Mouse (Mus musculus): Measurements from ENCODE around the gene 1700021F07Rik.

Gene 1700021F07Rik

DNA sequence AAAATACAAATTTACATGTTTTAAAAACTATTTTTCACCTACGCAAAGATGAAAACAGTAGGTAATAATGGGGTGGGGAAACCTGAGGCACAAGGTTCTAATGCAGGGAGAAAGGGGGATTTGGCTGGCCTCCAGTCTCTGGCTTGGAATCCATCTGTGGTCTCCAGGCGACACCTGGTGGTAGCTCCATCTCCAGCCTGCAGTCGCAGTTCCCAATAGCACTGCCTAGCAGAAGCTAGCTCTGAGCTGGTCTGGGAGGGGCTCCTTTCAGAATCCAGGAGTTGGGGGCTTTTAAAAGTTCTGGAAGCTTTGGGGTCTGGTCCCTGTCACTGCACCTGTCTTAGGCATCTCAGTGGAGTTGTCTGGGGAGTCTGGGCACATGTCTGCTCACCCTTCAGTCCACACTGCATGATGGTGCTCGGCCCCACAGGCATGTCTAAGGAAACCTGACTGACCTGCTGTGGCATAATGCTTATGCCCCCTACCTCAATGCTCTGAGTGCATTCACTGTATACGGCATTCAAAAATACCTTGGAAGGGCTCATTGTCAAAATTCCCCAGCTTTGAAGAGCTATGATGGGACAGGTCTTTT lies 39.6 kb downstream of the 1700021F07Rik start:
- DNase-seq (ENCODE audit: low spot score in 2 of 2) = peak in 1 of 2 experiments; percentile 57

DNA sequence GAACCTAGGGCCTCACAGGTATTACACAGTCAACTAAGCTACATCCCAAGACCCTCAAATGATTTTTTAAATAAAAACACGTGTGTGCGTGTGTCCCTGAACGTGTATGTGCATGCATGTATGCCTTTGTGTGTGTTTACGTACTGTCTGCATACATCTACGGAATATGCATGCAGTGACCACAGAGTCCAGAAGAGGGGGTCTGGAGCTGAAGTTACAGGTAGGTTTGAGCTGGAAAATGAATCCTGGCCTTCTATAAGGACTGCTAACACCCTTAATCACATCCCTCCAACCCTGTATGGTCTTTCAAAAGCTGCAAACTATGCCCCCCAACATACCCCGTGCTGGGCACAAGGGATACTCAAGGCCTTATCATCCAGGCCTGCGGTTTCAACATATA lies 41.0 kb downstream of the 1700021F07Rik start:
- no peak for DNase-seq (ENCODE audit: low spot score in 2 of 2)

DNA sequence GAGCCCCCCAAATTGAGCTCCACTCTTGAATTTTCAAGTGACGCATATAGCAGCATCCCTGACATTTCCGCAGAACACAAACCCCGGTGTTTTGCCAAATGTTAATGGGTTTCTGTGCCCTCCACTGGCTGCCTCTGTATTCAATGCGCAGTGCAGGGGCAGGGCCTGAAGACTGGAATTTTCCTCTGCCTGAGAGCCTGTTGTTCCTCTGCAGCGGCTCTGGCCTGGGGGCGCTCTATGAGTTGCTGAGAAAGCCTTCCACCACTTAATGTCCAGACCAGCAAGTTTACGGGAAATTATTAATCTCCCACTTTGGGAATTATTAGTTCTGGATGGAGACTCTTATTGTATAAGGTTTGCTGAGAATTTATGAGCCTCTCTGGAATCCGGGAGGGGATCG lies 41.8 kb downstream of the 1700021F07Rik start:
- no peak for DNase-seq (ENCODE audit: low spot score in 2 of 2)

Data from urinary bladder, adult 18-20 months (tissue).